Mouse (Mus musculus): ENCODE measurements around the gene Vav1.

DNA sequence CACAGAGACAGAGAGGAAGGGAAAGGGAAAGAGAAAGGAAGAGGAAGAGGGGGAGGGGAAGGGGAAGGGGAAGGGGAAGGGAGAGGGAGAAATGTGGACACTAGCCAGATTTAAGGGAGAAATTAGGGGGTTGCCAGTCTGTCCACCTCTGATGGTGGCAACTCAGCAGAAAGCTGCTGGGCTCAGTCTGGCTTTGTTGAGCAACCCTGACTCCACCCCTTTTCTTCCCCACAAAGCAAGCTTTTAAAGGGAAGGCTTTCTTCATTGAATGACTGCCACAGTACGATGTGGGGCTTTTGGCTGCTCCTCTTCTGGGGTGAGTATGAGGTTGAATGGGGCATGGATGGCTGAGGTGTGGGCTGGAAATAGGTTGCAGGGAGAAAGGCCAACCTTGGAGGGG is 79.5 kb downstream of the Vav1 start, which contains the start of gene Adgre1:
- TF ChIP-seq POLR2A (IDR thresholded peaks at IDR 0.05; ENCODE audit: borderline replicate concordance, control insufficient read depth, low read depth, low read length), result no peak
- no peak for TF ChIP-seq CTCF (IDR thresholded peaks at IDR 0.05; ENCODE audit: control insufficient read depth, insufficient read depth, low read length)
